Mouse (Mus musculus) limb, embryonic 13.5 days (tissue): ENCODE results near the gene Akna. TPM values are rescaled to one million over a fixed set of nuclear protein-coding genes. Genes with fewer than 3 reads are reported as not detected.

ENCODE experiments used
- ATAC-seq: fragments of 200-750 bp; cut with Nextera tagmentation; 2 replicates; pipeline ENCODE4 v1.8.0; 2017; ENCODE audit warnings: low read depth, moderate number of reproducible peaks, moderate TSS enrichment; ENCODE audit not compliant: low FRiP score
- H3K27ac ChIP-seq: fragments of 300-500 bp; sonication (generic); 2 replicates; pipeline ENCODE4 v1.5.1; 2015; ENCODE audit warnings: inconsistent platforms, mild to moderate bottlenecking, moderate library complexity
- H3K27me3 ChIP-seq: fragments of 300-500 bp; sonication (generic); 2 replicates; pipeline ENCODE4 v1.6.1; 2015; ENCODE audit warnings: mild to moderate bottlenecking, inconsistent platforms
- H3K36me3 ChIP-seq: fragments of 300-500 bp; sonication (generic); 2 replicates; pipeline ENCODE4 v1.6.1; 2015; ENCODE audit warnings: inconsistent platforms, mild to moderate bottlenecking, moderate library complexity
- H3K4me1 ChIP-seq: fragments of 300-500 bp; sonication (generic); 2 replicates; pipeline ENCODE4 v1.6.1; 2015; ENCODE audit warnings: inconsistent platforms
- H3K4me2 ChIP-seq: fragments of 300-500 bp; sonication (generic); replicated peaks from 2 replicates; pipeline ENCODE4 v1.6.1; 2015; ENCODE audit warnings: inconsistent platforms, mild to moderate bottlenecking, moderate library complexity
- H3K4me3 ChIP-seq: fragments of 300-500 bp; sonication (generic); 2 replicates; pipeline ENCODE4 v1.5.1; 2015; ENCODE audit warnings: moderate library complexity, mild to moderate bottlenecking, inconsistent platforms
- H3K9ac ChIP-seq: fragments of 300-500 bp; sonication (generic); 2 replicates; pipeline ENCODE4 v1.6.1; 2015; ENCODE audit warnings: mild to moderate bottlenecking, inconsistent platforms
- H3K9me3 ChIP-seq: fragments of 300-500 bp; sonication (generic); 2 replicates; pipeline ENCODE4 v1.6.1; 2016; ENCODE audit warnings: inconsistent platforms
- WGBS: fragments of 180-500 bp; shearing (Covaris S2); methylation state at CpG from one replicate; pipeline ENCODE4 v1.1.7; 2015; 5-methylcytosine and 5-hydroxymethylcytosine counted together
- polyA plus RNA-seq: library from polyadenylated mRNA; unstranded; fragments of >200 nt; fragmentation: Nextera tagmentation; extraction: Ambion mirVana; gene quantifications from 2 replicates; pipeline ENCODE4 v1.2.1, GENCODE M21; 2015

Akna gene
- polyA plus RNA-seq, 1 experiment from 2014 or later, result 8.6 TPM

GRCm38 (mm10) chr4:63430357-63430756 lies 27.2 kb upstream of the Akna start:
- 35% methylated on average over 3 of the region's 3 CpGs for WGBS
- Histone ChIP-seq H3K9ac (no peak overlapping the region), H3K27me3 (no peaks in the 10 kb centered on the region), H3K4me1 (peaks cover 28% of the 10 kb centered on the region), H3K9me3 (no peaks in the 10 kb centered on the region), H3K4me3 (no peak overlapping the region), H3K27ac (no peak overlapping the region), H3K4me2 (no peak overlapping the region), H3K36me3 (peaks cover 35% of the 10 kb centered on the region)
- ATAC-seq, result no peak

GRCm38 (mm10) chr4:63426308-63426707 lies 23.2 kb upstream of the Akna start:
- peaks cover 26% of the 10 kb centered on the region for H3K4me1 ChIP-seq
- H3K27me3 ChIP-seq, result no peaks in the 10 kb centered on the region
- H3K4me2 ChIP-seq, result no peak overlapping the region
- WGBS, result 44% methylated on average over 8 of the region's 8 CpGs
- peaks cover 9% of the 10 kb centered on the region; the same call in 1 of the 2 replicates for H3K36me3 ChIP-seq
- no peaks in the 10 kb centered on the region for H3K9me3 ChIP-seq
- 0 out of 2 replicates have a peak, but pooled peaks have one; percentile 38 for ATAC-seq
- H3K4me3 ChIP-seq, result no peak overlapping the region
- H3K9ac ChIP-seq, result no peak overlapping the region
- no peak overlapping the region for H3K27ac ChIP-seq

GRCm38 (mm10) chr4:63423811-63424210 lies 20.7 kb upstream of the Akna start:
- Histone ChIP-seq H3K4me3 (no peak overlapping the region), H3K27ac (no peak overlapping the region), H3K36me3 (peaks cover 9% of the 10 kb centered on the region; the same call in 1 of the 2 replicates), H3K4me2 (no peak overlapping the region), H3K9ac (no peak overlapping the region), H3K9me3 (no peaks in the 10 kb centered on the region), H3K4me1 (peaks cover 18% of the 10 kb centered on the region), H3K27me3 (no peaks in the 10 kb centered on the region)
- WGBS, result 22% methylated on average over 5 of the region's 5 CpGs
- no peak for ATAC-seq

- no peak overlapping the region for H3K27ac ChIP-seq
- ATAC-seq, result no peak
- no peak overlapping the region for H3K4me2 ChIP-seq
- peaks cover 9% of the 10 kb centered on the region; the same call in 1 of the 2 replicates for H3K36me3 ChIP-seq
- H3K9ac ChIP-seq, result no peak overlapping the region
- no peaks in the 10 kb centered on the region for H3K9me3 ChIP-seq
- H3K4me1 ChIP-seq, result peaks cover 18% of the 10 kb centered on the region
- no peak overlapping the region for H3K4me3 ChIP-seq
- 64% methylated on average over 1 of the region's 1 CpGs for WGBS
- no peaks in the 10 kb centered on the region for H3K27me3 ChIP-seq
These were observed 20.1 kb upstream of the Akna start for GRCm38 (mm10) chr4:63423231-63423630.

- ATAC-seq, result no peak
- H3K27me3 ChIP-seq, result no peaks in the 10 kb centered on the region
- peaks cover 17% of the 10 kb centered on the region for H3K4me1 ChIP-seq
- no peak overlapping the region for H3K9ac ChIP-seq
- no peak overlapping the region for H3K4me2 ChIP-seq
- H3K27ac ChIP-seq, result no peak overlapping the region
- no peaks in the 10 kb centered on the region for H3K9me3 ChIP-seq
- 66% methylated on average over 14 of the region's 14 CpGs for WGBS
- H3K4me3 ChIP-seq, result no peak overlapping the region
- peaks cover 10% of the 10 kb centered on the region; the same call in 1 of the 2 replicates for H3K36me3 ChIP-seq
These were observed 17.2 kb upstream of the Akna start for GRCm38 (mm10) chr4:63420143-63420920.

GRCm38 (mm10) chr4:63418270-63418669 lies 15.1 kb upstream of the Akna start:
- ATAC-seq, result no peak
- no peaks in the 10 kb centered on the region for H3K27me3 ChIP-seq
- H3K9ac ChIP-seq, result no peak overlapping the region
- H3K9me3 ChIP-seq, result no peaks in the 10 kb centered on the region
- no peak overlapping the region for H3K4me2 ChIP-seq
- H3K4me3 ChIP-seq, result no peak overlapping the region
- peaks cover 10% of the 10 kb centered on the region; the same call in 1 of the 2 replicates for H3K36me3 ChIP-seq
- peaks cover 24% of the 10 kb centered on the region for H3K4me1 ChIP-seq
- H3K27ac ChIP-seq, result no peak overlapping the region
- 88% methylated on average over 11 of the region's 11 CpGs for WGBS

- H3K4me2 ChIP-seq, result no peak overlapping the region
- peaks cover 24% of the 10 kb centered on the region for H3K4me1 ChIP-seq
- ATAC-seq, result peak; percentile 49
- WGBS, result 18% methylated on average over 9 of the region's 9 CpGs
- no peaks in the 10 kb centered on the region for H3K27me3 ChIP-seq
- no peak overlapping the region for H3K9ac ChIP-seq
- H3K9me3 ChIP-seq, result no peaks in the 10 kb centered on the region
- H3K27ac ChIP-seq, result no peak overlapping the region
- H3K36me3 ChIP-seq, result peaks cover 10% of the 10 kb centered on the region; the same call in 1 of the 2 replicates
- H3K4me3 ChIP-seq, result no peak overlapping the region
These were observed 14.3 kb upstream of the Akna start for GRCm38 (mm10) chr4:63417318-63417957.

GRCm38 (mm10) chr4:63414951-63415350 lies 11.8 kb upstream of the Akna start:
- Histone ChIP-seq H3K27ac (no peak overlapping the region), H3K9ac (no peak overlapping the region), H3K4me1 (peaks cover 17% of the 10 kb centered on the region), H3K4me2 (no peak overlapping the region), H3K4me3 (no peak overlapping the region), H3K9me3 (no peaks in the 10 kb centered on the region), H3K27me3 (no peaks in the 10 kb centered on the region), H3K36me3 (peaks cover 10% of the 10 kb centered on the region; the same call in 1 of the 2 replicates)
- no peak for ATAC-seq
- 72% methylated on average over 5 of the region's 5 CpGs for WGBS

- 55% methylated on average over 5 of the region's 5 CpGs for WGBS
- no peak overlapping the region for H3K27ac ChIP-seq
- no peak overlapping the region for H3K4me3 ChIP-seq
- no peak overlapping the region; the same call in 1 of the 2 replicates for H3K4me2 ChIP-seq
- no peak overlapping the region for H3K9ac ChIP-seq
- H3K4me1 ChIP-seq, result peaks cover 35% of the 10 kb centered on the region
- no peaks in the 10 kb centered on the region for H3K9me3 ChIP-seq
- peaks cover 7% of the 10 kb centered on the region; the same call in 1 of the 2 replicates for H3K36me3 ChIP-seq
- no peak for ATAC-seq
- no peaks in the 10 kb centered on the region for H3K27me3 ChIP-seq
These were observed 8.1 kb upstream of the Akna start for GRCm38 (mm10) chr4:63411222-63411621.

GRCm38 (mm10) chr4:63410583-63410934 lies 7.4 kb upstream of the Akna start:
- no peaks in the 10 kb centered on the region for H3K9me3 ChIP-seq
- peak overlapping the region; percentile 64 for H3K4me3 ChIP-seq
- no peaks in the 10 kb centered on the region for H3K27me3 ChIP-seq
- peak overlapping the region; percentile 56; the same call in 1 of the 2 replicates for H3K9ac ChIP-seq
- 0 out of 2 replicates have a peak, but pooled peaks cover under 1% of the 10 kb centered on the region for H3K36me3 ChIP-seq
- ATAC-seq, result peak; percentile 90
- WGBS, result under 1% methylated on average over 19 of the region's 19 CpGs
- H3K4me1 ChIP-seq, result peaks cover 37% of the 10 kb centered on the region
- H3K4me2 ChIP-seq, result peak overlapping the region; percentile 97
- peak overlapping the region; percentile 17; the same call in 1 of the 2 replicates for H3K27ac ChIP-seq

- Histone ChIP-seq H3K4me3 (peak overlapping the region; percentile 64), H3K9ac (peak overlapping the region; percentile 56), H3K4me1 (peaks cover 42% of the 10 kb centered on the region), H3K9me3 (no peaks in the 10 kb centered on the region), H3K36me3 (no peaks in the 10 kb centered on the region), H3K4me2 (peak overlapping the region; percentile 97), H3K27me3 (no peaks in the 10 kb centered on the region), H3K27ac (peak overlapping the region; percentile 17; the same call in 1 of the 2 replicates)
- peak; percentile 75 for ATAC-seq
- under 1% methylated on average over 39 of the region's 39 CpGs for WGBS
These were observed 6.9 kb upstream of the Akna start for GRCm38 (mm10) chr4:63409908-63410582.
